Mouse (Mus musculus): ENCODE data around the gene Jmjd8. TPM values are rescaled to one million over a fixed set of nuclear protein-coding genes. Genes with fewer than 3 reads are reported as not detected.

The Jmjd8 gene
- polyA plus RNA-seq, 1 experiment from 2014 or later, result 40.6 TPM

DNA sequence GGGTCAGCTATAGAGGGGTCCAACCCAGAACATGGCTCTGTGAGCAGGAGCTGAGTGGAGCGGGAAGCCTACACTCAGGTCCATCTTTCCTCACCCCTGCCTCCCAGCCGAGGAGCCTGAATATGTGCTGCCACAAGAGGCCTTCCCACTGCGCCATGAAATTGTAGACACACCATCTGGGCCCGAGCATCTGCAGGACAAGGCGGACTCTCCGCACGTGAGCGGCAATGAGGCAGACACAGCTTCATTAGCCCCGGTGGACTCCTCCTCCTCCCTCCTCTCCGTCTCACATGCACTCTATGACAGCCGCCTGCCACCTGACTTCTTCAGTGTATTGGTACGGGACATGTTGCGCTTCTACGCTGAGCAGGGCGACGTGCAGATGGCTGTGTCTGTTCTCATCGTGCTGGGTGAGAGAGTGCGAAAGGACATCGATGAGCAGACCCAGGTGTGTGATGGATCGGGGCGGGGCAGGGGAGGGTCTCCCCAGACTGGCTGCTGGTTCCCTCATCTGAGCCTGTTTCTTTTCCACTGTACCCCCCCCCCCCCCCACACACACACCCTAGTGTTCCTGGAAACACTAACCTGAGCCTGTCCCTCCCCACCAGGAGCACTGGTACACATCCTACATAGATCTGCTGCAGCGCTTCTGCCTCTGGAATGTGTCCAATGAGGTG is 983 bp upstream of the Jmjd8 start:
- 89% methylated on average over 22 of the region's 22 CpGs for WGBS
- H3K9ac ChIP-seq, result no peak overlapping the region
- no peak for ATAC-seq (ENCODE audit: insufficient read depth)
- no peaks in the 10 kb centered on the region for H3K9me3 ChIP-seq (ENCODE audit: low read depth, low read length)
- DNase-seq, result no peak
- H3K27me3 ChIP-seq (ENCODE audit: insufficient read depth, low read length), result no peaks in the 10 kb centered on the region
- H3K36me3 ChIP-seq (ENCODE audit: insufficient read depth), result peaks cover 57% of the 10 kb centered on the region
- TF ChIP-seq CTCF (IDR thresholded peaks at IDR 0.05; ENCODE audit: low read depth), result no peak
- H3K4me3 ChIP-seq (ENCODE audit: low read depth, low read length), result no peak overlapping the region
- H3K4me2 ChIP-seq, result no peak overlapping the region
- H3K27ac ChIP-seq (ENCODE audit: low read depth), result no peak overlapping the region
- H3K4me1 ChIP-seq (ENCODE audit: insufficient read depth), result peaks cover 33% of the 10 kb centered on the region

DNA sequence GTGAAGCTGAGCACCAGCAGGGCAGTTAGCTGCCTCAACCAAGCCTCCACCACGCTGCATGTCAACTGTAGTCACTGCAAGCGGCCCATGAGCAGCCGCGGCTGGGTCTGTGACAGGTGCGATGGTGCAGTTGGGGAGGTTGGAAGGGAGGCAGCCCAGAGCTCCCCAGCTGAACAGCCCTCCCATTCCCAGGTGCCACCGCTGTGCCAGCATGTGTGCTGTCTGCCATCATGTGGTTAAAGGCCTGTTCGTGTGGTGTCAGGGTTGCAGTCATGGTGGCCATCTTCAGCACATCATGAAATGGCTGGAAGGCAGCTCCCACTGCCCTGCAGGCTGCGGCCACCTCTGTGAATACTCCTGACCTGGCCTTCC is 458 bp upstream of the Jmjd8 start:
- Histone ChIP-seq H3K36me3 (ENCODE audit: insufficient read depth) (peaks cover 57% of the 10 kb centered on the region), H3K4me3 (ENCODE audit: low read depth, low read length) (peak overlapping the region; percentile 82), H3K4me2 (peak overlapping the region; percentile 98), H3K9ac (peak overlapping the region; percentile 67; the same call in 1 of the 2 replicates), H3K27ac (ENCODE audit: low read depth) (peak overlapping the region; percentile 91; the same call in 1 of the 2 replicates), H3K9me3 (ENCODE audit: low read depth, low read length) (no peaks in the 10 kb centered on the region), H3K27me3 (ENCODE audit: insufficient read depth, low read length) (no peaks in the 10 kb centered on the region), H3K4me1 (ENCODE audit: insufficient read depth) (peaks cover 33% of the 10 kb centered on the region)
- ATAC-seq (ENCODE audit: insufficient read depth) (no peak), DNase-seq (no peak)
- WGBS, result 82% methylated on average over 8 of the region's 8 CpGs
- TF ChIP-seq CTCF (IDR thresholded peaks at IDR 0.05; ENCODE audit: low read depth), result no peak

DNA sequence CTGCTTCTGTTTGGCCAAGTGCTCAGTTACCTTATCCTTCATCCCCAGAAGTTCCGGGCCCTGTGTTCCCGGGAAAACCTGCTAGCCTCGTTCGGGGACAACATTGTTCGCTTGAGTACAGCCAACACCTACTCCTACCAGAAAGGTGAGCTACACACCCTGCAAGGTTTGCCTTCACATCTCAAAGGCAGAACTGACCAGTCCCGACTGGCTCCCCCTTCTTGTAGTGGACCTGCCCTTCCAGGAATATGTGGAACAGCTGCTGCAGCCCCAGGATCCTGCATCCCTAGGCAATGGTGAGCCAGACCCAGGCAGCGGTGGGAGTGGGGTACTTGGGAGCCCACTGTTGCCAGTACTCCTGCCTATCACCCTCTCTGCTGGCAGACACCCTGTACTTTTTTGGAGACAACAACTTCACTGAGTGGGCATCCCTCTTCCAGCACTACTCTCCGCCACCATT is 921 bp downstream of the Jmjd8 start:
- Histone ChIP-seq H3K4me2 (peak overlapping the region; percentile 98), H3K9me3 (ENCODE audit: low read depth, low read length) (no peaks in the 10 kb centered on the region), H3K9ac (peak overlapping the region; percentile 67), H3K27ac (ENCODE audit: low read depth) (peak overlapping the region; percentile 91), H3K27me3 (ENCODE audit: insufficient read depth, low read length) (no peaks in the 10 kb centered on the region), H3K36me3 (ENCODE audit: insufficient read depth) (peaks cover 59% of the 10 kb centered on the region), H3K4me1 (ENCODE audit: insufficient read depth) (peaks cover 35% of the 10 kb centered on the region), H3K4me3 (ENCODE audit: low read depth, low read length) (peak overlapping the region; percentile 82)
- WGBS, result 27% methylated on average over 8 of the region's 8 CpGs
- TF ChIP-seq CTCF (IDR thresholded peaks at IDR 0.05; ENCODE audit: low read depth), result no peak
- DNase-seq, result no peak
- ATAC-seq (ENCODE audit: insufficient read depth), result no peak

DNA sequence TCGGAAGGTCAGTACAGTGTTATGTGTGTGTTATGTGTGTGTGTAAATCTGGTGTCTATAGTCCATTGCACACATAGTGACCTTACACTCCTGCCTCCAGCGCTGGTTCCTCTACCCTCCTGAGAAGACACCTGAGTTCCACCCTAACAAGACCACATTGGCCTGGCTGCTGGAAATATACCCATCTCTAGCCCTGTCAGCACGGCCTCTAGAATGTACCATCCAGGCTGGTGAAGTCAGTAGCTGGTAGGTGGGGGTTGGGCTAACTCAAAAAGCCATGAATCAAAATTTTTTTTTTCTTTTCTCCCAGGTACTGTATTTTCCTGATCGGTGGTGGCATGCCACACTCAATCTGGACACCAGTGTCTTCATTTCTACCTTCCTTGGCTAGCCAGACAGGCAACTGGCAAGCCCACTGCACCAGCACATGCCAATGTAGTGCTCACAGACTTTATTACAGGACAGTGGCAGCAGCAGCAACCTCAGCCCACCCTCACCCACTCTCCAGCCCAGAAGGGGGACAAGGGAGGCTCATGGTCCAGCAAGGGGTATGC is 1.6 kb downstream of the Jmjd8 start:
- Histone ChIP-seq H3K36me3 (ENCODE audit: insufficient read depth) (peaks cover 65% of the 10 kb centered on the region), H3K4me3 (ENCODE audit: low read depth, low read length) (peak overlapping the region; percentile 82; the same call in 1 of the 2 replicates), H3K27me3 (ENCODE audit: insufficient read depth, low read length) (no peaks in the 10 kb centered on the region), H3K4me2 (peak overlapping the region; percentile 98), H3K27ac (ENCODE audit: low read depth) (no peak overlapping the region), H3K9ac (peak overlapping the region; percentile 67; the same call in 1 of the 2 replicates), H3K4me1 (ENCODE audit: insufficient read depth) (peaks cover 33% of the 10 kb centered on the region), H3K9me3 (ENCODE audit: low read depth, low read length) (no peaks in the 10 kb centered on the region)
- TF ChIP-seq CTCF (IDR thresholded peaks at IDR 0.05; ENCODE audit: low read depth), result no peak
- DNase-seq (no peak), ATAC-seq (ENCODE audit: insufficient read depth) (no peak)
- WGBS, result 80% methylated on average over 4 of the region's 4 CpGs

DNA sequence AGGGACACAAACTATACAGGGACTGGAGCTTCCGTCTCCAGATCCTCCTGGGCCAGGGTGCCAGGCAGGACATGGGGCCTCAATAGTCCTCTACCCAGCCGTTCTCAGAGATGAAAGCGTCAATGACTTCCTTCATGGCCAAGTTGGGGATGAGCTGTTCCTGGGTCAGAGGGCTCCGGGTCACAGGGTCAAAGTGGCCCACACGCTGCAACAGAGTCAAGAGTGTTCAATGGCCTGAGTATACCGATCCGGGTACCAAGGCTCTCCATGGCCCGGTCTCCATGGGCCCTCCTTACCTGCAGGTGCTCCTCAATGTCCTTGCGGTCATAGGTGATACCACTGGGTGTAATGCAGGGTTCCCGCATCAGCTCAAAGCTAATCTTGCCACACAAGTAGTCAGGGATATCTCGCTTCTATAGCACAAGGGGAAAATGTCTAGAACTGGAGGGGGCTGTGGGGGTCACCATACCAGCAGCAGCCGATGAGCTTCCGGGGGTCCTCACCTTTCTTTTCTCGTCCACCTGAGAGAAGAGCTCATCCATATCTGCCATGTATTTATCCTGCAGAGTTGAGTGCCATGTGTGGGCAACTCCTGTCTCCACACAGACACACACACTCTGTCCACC is 2.3 kb downstream of the Jmjd8 start:
- no peaks in the 10 kb centered on the region for H3K27me3 ChIP-seq (ENCODE audit: insufficient read depth, low read length)
- peak overlapping the region; percentile 82 for H3K4me3 ChIP-seq (ENCODE audit: low read depth, low read length)
- 81% methylated on average over 14 of the region's 14 CpGs for WGBS
- TF ChIP-seq CTCF (IDR thresholded peaks at IDR 0.05; ENCODE audit: low read depth), result no peak
- no peak overlapping the region for H3K9ac ChIP-seq
- peaks cover 34% of the 10 kb centered on the region for H3K4me1 ChIP-seq (ENCODE audit: insufficient read depth)
- ATAC-seq (ENCODE audit: insufficient read depth) (no peak), DNase-seq (no peak)
- H3K4me2 ChIP-seq, result peak overlapping the region; percentile 98
- H3K27ac ChIP-seq (ENCODE audit: low read depth), result no peak overlapping the region
- H3K36me3 ChIP-seq (ENCODE audit: insufficient read depth), result peaks cover 63% of the 10 kb centered on the region
- H3K9me3 ChIP-seq (ENCODE audit: low read depth, low read length), result no peaks in the 10 kb centered on the region

DNA sequence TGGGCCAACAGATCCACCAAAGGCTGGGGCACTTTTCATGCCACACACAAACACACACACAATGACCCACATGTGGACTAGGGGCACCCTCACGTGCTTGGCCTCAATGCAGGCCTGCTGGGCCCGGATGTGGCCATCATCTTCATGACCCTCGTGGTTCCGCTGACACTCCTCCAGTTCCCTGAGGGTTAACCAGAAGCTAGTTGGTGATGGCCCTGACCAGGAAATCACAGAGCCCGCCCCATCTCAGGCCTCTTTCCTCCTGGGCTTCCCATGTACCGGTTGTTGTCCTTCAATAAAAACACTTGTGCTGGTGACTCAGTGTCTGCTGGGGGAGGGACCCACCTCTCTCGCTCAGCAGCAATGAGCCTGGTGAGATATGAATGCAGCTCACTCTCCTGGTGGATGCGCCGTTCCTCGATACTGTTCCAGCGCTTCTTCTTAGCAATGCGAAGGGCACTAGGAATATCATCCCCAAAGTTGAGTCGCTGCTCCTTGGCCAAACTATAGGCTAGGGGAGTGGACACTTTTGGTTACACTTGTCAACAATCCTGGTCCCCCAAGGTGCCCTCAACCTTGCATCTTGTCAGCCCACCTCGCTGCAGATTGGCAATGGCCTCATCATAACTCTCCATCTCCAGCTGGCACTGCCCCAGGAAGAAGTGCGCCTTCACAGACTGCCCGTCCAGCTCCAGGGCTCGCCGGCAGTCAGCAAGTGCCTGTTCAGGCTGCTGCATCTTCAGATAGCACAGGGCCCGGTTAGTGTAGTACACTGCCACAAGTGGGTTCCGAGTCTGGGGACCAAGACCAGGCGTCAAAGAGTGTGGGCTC is 3.0 kb downstream of the Jmjd8 start:
- Histone ChIP-seq H3K27me3 (ENCODE audit: insufficient read depth, low read length) (no peaks in the 10 kb centered on the region), H3K4me2 (peak overlapping the region; percentile 98), H3K9me3 (ENCODE audit: low read depth, low read length) (no peaks in the 10 kb centered on the region), H3K4me3 (ENCODE audit: low read depth, low read length) (peak overlapping the region; percentile 82), H3K4me1 (ENCODE audit: insufficient read depth) (peaks cover 41% of the 10 kb centered on the region), H3K36me3 (ENCODE audit: insufficient read depth) (peaks cover 56% of the 10 kb centered on the region), H3K27ac (ENCODE audit: low read depth) (peak overlapping the region; percentile 85), H3K9ac (peak overlapping the region; percentile 79)
- no peak for TF ChIP-seq CTCF (IDR thresholded peaks at IDR 0.05; ENCODE audit: low read depth)
- DNase-seq, result peak; percentile 25
- 49% methylated on average over 21 of the region's 21 CpGs for WGBS
- no peak for ATAC-seq (ENCODE audit: insufficient read depth)
